Mouse (Mus musculus) kidney, embryonic 16.5 days (tissue): ENCODE data around the gene Eppin. TPM values are rescaled to one million over a fixed set of nuclear protein-coding genes. Genes with fewer than 3 reads are reported as not detected.

Source experiments
- ATAC-seq: fragments of 200-750 bp; cut with Nextera tagmentation; 2 replicates; pipeline ENCODE4 v1.8.0; 2017; ENCODE audit warnings: moderate TSS enrichment; ENCODE audit not compliant: low FRiP score, low TSS enrichment
- H3K27ac ChIP-seq: fragments of 300-500 bp; sonication (generic); 2 replicates; pipeline ENCODE4 v1.5.1; 2014; ENCODE audit warnings: low read length
- H3K27me3 ChIP-seq: fragments of 300-500 bp; sonication (generic); 2 replicates; pipeline ENCODE4 v1.6.1; 2014; ENCODE audit warnings: low read length, control low read depth, mixed read lengths; ENCODE audit not compliant: insufficient read depth
- H3K36me3 ChIP-seq: fragments of 300-500 bp; sonication (generic); 2 replicates; pipeline ENCODE4 v1.6.1; 2014; ENCODE audit warnings: low read length, control low read depth, mixed read lengths; ENCODE audit not compliant: insufficient read depth
- H3K4me1 ChIP-seq: fragments of 300-500 bp; sonication (generic); 2 replicates; pipeline ENCODE4 v1.6.1; 2014; ENCODE audit warnings: low read length, control low read depth, mixed read lengths; ENCODE audit not compliant: insufficient read depth
- H3K4me2 ChIP-seq: fragments of 300-500 bp; sonication (generic); replicated peaks from 2 replicates; pipeline ENCODE4 v1.6.1; 2014; ENCODE audit warnings: low read depth, low read length
- H3K4me3 ChIP-seq: fragments of 300-500 bp; sonication (generic); 2 replicates; pipeline ENCODE4 v1.5.1; 2014; ENCODE audit warnings: mild to moderate bottlenecking, low read length
- H3K9ac ChIP-seq: fragments of 300-500 bp; sonication (generic); replicated peaks from 2 replicates; pipeline ENCODE4 v1.6.1; 2014; ENCODE audit warnings: low read length
- H3K9me3 ChIP-seq: fragments of 300-500 bp; sonication (generic); 2 replicates; pipeline ENCODE4 v1.6.1; 2016; ENCODE audit warnings: low read length, control low read depth
- WGBS: fragments of 180-500 bp; shearing (Covaris S2); extraction: QIAGEN DNeasy Blood & Tissue Kit; methylation state at CpG from one replicate; pipeline ENCODE4 v1.1.7; 2014; 5-methylcytosine and 5-hydroxymethylcytosine counted together
- polyA plus RNA-seq: library from polyadenylated mRNA; unstranded; fragments of >200 nt; fragmentation: Nextera tagmentation; extraction: Ambion mirVana; gene quantifications from 2 replicates; pipeline ENCODE4 v1.2.1, GENCODE M21; 2015

Gene Eppin
- polyA plus RNA-seq, 1 experiment from 2014 or later = not detected

DNA sequence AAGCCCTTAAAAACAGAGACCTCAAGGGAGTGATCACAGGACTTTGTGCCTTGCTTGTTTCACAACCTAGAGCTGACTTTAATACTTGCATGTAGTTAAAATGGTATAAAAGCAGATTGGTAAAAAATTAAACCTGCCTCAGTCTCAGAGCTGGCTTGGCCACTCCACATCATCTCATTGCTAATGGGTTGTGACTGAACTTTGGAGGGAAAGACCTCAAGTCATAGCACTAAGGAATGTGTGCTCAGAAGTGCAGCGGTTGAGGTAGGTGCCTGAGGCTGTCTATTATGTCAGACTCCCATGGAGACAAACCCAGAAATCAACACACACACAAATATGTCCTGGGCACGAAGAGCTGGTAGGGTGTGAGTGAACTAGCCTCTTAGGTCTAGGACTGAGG, 49.6 kb downstream of the Eppin start:
- Histone ChIP-seq H3K4me1 (peaks cover 8% of the 10 kb centered on the region; the same call in 1 of the 2 replicates), H3K9me3 (no peaks in the 10 kb centered on the region), H3K4me2 (no peak overlapping the region), H3K9ac (no peak overlapping the region), H3K27ac (peak overlapping the region; percentile 80), H3K27me3 (no peaks in the 10 kb centered on the region), H3K36me3 (no peaks in the 10 kb centered on the region), H3K4me3 (no peak overlapping the region)
- peak; percentile 76 for ATAC-seq
- WGBS = 62% methylated on average over 2 of the region's 2 CpGs

DNA sequence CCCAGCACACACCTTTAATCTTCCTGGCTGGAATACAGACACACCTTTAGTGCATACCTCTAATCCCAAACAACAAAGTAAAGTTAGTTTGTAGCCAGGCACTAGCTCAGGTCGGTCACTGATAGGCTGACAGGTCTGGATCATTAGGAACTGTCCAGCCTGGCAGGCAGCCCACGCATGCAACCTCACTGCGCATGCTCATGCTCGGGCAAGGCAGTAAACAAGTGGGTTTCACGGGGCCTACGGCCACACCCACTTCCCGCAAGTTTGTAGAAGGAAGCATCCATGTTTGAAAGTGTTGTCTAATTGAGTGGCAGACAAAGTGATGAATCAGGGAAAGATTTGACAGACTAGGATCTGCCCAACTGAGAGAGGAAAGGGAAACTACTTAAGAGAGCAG, 50.8 kb downstream of the Eppin start:
- Histone ChIP-seq H3K4me2 (no peak overlapping the region), H3K9ac (no peak overlapping the region), H3K9me3 (no peaks in the 10 kb centered on the region), H3K4me3 (no peak overlapping the region), H3K27ac (no peak overlapping the region; the same call in 1 of the 2 replicates), H3K4me1 (peaks cover 8% of the 10 kb centered on the region; the same call in 1 of the 2 replicates), H3K36me3 (no peaks in the 10 kb centered on the region), H3K27me3 (no peaks in the 10 kb centered on the region)
- 85% methylated on average over 7 of the region's 7 CpGs for WGBS
- ATAC-seq = no peak

DNA sequence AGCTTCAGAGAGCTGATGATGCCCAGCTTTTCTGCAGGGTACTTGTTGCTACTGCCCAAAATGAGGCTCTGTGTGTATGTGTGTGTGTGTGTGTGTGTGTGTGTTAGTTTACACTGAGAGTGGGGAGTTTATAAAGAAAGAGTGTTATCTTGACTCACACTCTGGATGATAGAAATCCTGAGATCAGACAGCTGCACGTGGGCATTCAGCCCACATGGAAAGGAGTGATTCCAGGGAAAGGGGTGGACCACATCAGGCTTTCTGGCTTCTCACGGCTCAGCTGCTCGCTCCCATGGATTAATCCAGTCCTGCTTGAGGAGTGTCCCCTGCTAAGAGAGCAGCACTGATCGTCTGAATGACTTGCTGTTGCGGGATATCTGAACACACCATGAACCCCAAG, 51.3 kb downstream of the Eppin start:
- WGBS = 88% methylated on average over 5 of the region's 5 CpGs
- H3K9me3 ChIP-seq = no peaks in the 10 kb centered on the region

DNA sequence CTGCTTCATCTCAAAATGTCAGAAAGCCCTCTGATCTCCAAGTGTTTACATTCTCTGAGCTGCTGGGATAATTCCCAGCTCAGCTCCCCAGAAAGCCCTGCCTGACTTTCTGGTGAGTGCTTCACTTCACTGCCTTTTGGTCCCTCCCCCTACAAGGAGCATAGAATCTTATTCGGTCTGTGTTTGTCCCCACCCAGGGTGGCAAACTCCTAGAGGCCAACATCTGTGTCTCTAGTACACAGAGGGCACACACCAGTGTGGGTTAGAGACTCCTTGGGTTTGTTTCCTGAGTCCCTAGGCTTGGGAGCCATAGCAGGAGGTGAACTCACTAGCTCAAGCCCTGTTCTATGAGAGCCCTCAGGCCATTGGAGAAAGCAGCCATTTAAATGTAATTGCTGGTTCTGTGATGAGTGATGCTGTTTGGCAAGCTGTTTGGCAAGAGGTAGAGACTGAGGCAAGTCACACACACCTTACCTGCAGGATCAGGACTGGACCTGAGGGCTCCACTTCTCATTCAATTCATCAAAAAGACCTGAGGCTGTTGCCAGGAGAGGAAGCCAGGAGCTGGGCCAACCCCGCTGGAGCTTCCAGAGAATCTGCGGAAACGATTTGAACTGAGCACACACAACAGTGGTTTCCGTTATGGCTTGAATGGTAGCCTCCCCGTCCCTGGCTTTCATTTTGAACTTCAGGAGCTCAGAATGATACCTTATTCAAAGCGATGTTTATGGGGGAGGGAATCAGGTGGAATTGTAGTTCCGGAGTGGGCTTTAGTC, 52.6 kb downstream of the Eppin start:
- peak; percentile 7; the same call in 1 of the 2 replicates for ATAC-seq
- Histone ChIP-seq H3K27ac (peak overlapping the region; percentile 9; the same call in 1 of the 2 replicates), H3K27me3 (no peaks in the 10 kb centered on the region), H3K4me2 (no peak overlapping the region), H3K9ac (no peak overlapping the region), H3K4me1 (peaks cover 8% of the 10 kb centered on the region; the same call in 1 of the 2 replicates), H3K36me3 (no peaks in the 10 kb centered on the region), H3K9me3 (no peaks in the 10 kb centered on the region), H3K4me3 (no peak overlapping the region)
- WGBS = 44% methylated on average over 8 of the region's 8 CpGs

More for the DNA sequence above, 51.3 kb downstream of the Eppin start:
- H3K9ac ChIP-seq = no peak overlapping the region
- H3K4me3 ChIP-seq = no peak overlapping the region
- H3K4me1 ChIP-seq = peaks cover 8% of the 10 kb centered on the region; the same call in 1 of the 2 replicates
- H3K27me3 ChIP-seq = no peaks in the 10 kb centered on the region
- no peak overlapping the region for H3K4me2 ChIP-seq
- no peaks in the 10 kb centered on the region for H3K36me3 ChIP-seq
- no peak overlapping the region for H3K27ac ChIP-seq
- ATAC-seq = no peak

Other genes starting within 250 kb of the Eppin start
- gene Slpi, start 204.5 kb downstream of the Eppin start, polyA plus RNA-seq = 0.41 and 1.00 TPM in 2 replicates
- 0.06 and 0.29 TPM in 2 replicates for gene Rbpjl, start 190.5 kb downstream of the Eppin start, polyA plus RNA-seq
- 0.75 and 2.0 TPM in 2 replicates for gene Matn4, start 188.4 kb downstream of the Eppin start, polyA plus RNA-seq
- 204 and 209 TPM in 2 replicates for gene Sdc4, start 149.7 kb downstream of the Eppin start, polyA plus RNA-seq
- 65.9 and 67.0 TPM in 2 replicates for gene Sys1, start 136.6 kb downstream of the Eppin start, polyA plus RNA-seq
- gene Gm20458, start 132.6 kb downstream of the Eppin start, polyA plus RNA-seq = 8.1 and 14.0 TPM in 2 replicates
- not detected in 2 replicates for gene Trp53tg5, start 119.9 kb downstream of the Eppin start, polyA plus RNA-seq
- 12.6 and 18.2 TPM in 2 replicates for gene Dbndd2, start 107.5 kb downstream of the Eppin start, polyA plus RNA-seq
- gene Pigt, start 96.1 kb downstream of the Eppin start, polyA plus RNA-seq = 70.7 and 75.8 TPM in 2 replicates
- 399 and 441 TPM in 2 replicates for gene Wfdc2, start 31.2 kb downstream of the Eppin start, polyA plus RNA-seq
- not detected in 2 replicates for gene Spint3, start 20.1 kb downstream of the Eppin start, polyA plus RNA-seq
- not detected in 2 replicates for gene Wfdc6a, start 8.1 kb downstream of the Eppin start, polyA plus RNA-seq
- gene Wfdc6b, start 19.9 kb upstream of the Eppin start, polyA plus RNA-seq = not detected in 2 replicates
- gene Wfdc8, start 20.0 kb upstream of the Eppin start, polyA plus RNA-seq = not detected in 2 replicates
- not detected in 2 replicates for gene Wfdc16, start 45.2 kb upstream of the Eppin start, polyA plus RNA-seq
- gene Wfdc10, start 62.5 kb upstream of the Eppin start, polyA plus RNA-seq = not detected in 2 replicates
- gene Wfdc9, start 63.0 kb upstream of the Eppin start, polyA plus RNA-seq = not detected in 2 replicates
- gene Wfdc11, start 80.5 kb upstream of the Eppin start, polyA plus RNA-seq = not detected in 2 replicates
- gene Wfdc13, start 91.5 kb upstream of the Eppin start, polyA plus RNA-seq = 0.97 and 1.3 TPM in 2 replicates
- 0.49 and 1.2 TPM in 2 replicates for gene Spint4, start 104.9 kb upstream of the Eppin start, polyA plus RNA-seq
- not detected in 2 replicates for gene Spint5, start 121.7 kb upstream of the Eppin start, polyA plus RNA-seq
- 1.1 and 1.2 TPM in 2 replicates for gene Wfdc3, start 152.3 kb upstream of the Eppin start, polyA plus RNA-seq
- 73.3 and 74.2 TPM in 2 replicates for gene Dnttip1, start 152.4 kb upstream of the Eppin start, polyA plus RNA-seq
- 449 and 509 TPM in 2 replicates for gene Ube2c, start 176.3 kb upstream of the Eppin start, polyA plus RNA-seq
- gene Tnnc2, start 186.4 kb upstream of the Eppin start, polyA plus RNA-seq = 21.0 and 22.3 TPM in 2 replicates
- gene Snx21, start 192.2 kb upstream of the Eppin start, polyA plus RNA-seq = 22.7 and 25.2 TPM in 2 replicates
- 27.3 and 30.8 TPM in 2 replicates for gene Acot8, start 211.3 kb upstream of the Eppin start, polyA plus RNA-seq
- 10.6 and 11.9 TPM in 2 replicates for gene Zswim3, start 211.5 kb upstream of the Eppin start, polyA plus RNA-seq
- 21.7 and 22.3 TPM in 2 replicates for gene Zswim1, start 229.1 kb upstream of the Eppin start, polyA plus RNA-seq
- not detected in 2 replicates for gene Spata25, start 234.9 kb upstream of the Eppin start, polyA plus RNA-seq
- gene Ctsa, start 239.3 kb upstream of the Eppin start, polyA plus RNA-seq = 206 and 211 TPM in 2 replicates
- 8.8 and 9.0 TPM in 2 replicates for gene Neurl2, start 239.9 kb upstream of the Eppin start, polyA plus RNA-seq